Mouse (Mus musculus): ENCODE measurements around the gene Smlr1. TPM values are rescaled to one million over a fixed set of nuclear protein-coding genes. Genes with fewer than 3 reads are reported as not detected.

The Smlr1 gene
- polyA plus RNA-seq, 1 experiment from 2014 or later: not detected

DNA sequence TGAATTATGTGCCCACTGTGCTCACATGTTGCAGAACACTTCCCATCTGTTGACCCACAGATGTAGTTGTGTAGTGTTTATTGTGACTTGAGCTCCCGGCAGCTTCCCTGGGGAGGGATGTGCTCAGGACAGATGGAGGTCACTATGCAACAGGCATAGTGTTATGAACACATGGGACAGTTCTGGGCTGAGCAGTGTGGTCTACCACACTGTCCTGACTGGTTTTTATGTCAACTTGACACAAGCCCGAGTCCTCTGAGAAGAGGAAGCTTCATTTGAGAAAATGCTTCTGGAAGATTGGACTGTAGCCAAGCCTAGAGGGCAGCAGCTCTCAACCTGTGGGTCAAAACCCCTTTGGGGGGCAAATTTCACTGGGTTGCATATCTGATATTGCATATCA is 3.0 kb downstream of the Smlr1 start:
- Histone ChIP-seq H3K9ac (no peak overlapping the region), H3K4me1 (replicated peaks) (peaks cover 9% of the 10 kb centered on the region; the same call in 1 of the 2 replicates), H3K27ac (replicated peaks) (no peak overlapping the region), H3K4me2 (no peak overlapping the region), H3K9me3 (no peaks in the 10 kb centered on the region), H3K36me3 (no peaks in the 10 kb centered on the region), H3K27me3 (no peaks in the 10 kb centered on the region), H3K4me3 (no peak overlapping the region)
- ATAC-seq (ENCODE audit: low read depth): no peak
- WGBS: 78% methylated on average over 2 of the region's 2 CpGs

DNA sequence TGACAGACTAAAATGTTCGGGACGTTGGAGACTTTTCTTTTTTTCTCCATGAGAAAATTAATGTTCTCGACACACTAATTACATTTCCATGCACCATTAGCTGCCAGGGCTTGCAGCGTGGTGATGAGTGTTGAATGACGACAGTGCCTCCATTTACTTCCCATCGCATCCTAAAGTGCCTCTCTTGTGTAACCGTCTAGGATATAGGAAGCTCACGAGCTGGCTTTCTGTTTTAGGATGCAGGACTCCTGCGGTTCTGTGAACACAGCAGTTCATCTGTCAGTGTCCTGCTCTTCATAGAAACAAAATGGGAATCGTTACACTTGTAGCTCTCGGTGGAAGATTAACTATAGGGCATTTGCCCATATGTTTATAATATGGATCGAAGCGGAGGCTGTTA is 4.7 kb downstream of the Smlr1 start:
- no peaks in the 10 kb centered on the region for H3K36me3 ChIP-seq
- H3K4me3 ChIP-seq: no peak overlapping the region
- H3K27me3 ChIP-seq: no peaks in the 10 kb centered on the region
- ATAC-seq (ENCODE audit: low read depth): no peak
- H3K9ac ChIP-seq: no peak overlapping the region
- H3K4me2 ChIP-seq: no peak overlapping the region
- WGBS: 42% methylated on average over 13 of the region's 13 CpGs
- H3K9me3 ChIP-seq: no peaks in the 10 kb centered on the region
- H3K27ac ChIP-seq (replicated peaks): no peak overlapping the region
- H3K4me1 ChIP-seq (replicated peaks): peaks cover 9% of the 10 kb centered on the region; the same call in 1 of the 2 replicates

DNA sequence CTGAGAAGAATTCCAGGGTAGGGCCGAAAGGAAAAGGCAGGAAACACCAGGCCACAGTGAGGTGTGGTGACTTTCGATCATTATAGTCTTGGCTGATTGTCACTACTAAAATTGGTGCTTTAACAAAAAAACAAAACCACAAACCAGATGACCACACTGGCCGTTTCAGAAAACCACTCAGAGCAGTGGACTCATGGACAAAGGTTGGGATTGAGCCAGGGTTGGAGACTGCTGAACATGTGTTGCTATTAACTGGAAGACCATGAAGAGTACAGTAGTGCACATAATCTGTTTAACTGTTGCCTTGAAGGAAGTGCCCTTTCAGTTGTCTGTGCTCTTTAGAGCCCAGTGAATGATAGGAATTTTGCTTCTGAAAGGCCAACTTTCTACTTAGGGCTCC is 8.9 kb downstream of the Smlr1 start:
- H3K4me2 ChIP-seq: no peak overlapping the region
- 85% methylated on average over 3 of the region's 3 CpGs for WGBS

GRCm38 (mm10) chr10:25526622-25527021 is 9.4 kb downstream of the Smlr1 start:
- Histone ChIP-seq H3K4me1 (replicated peaks) (peaks cover 5% of the 10 kb centered on the region; the same call in 1 of the 2 replicates), H3K9ac (no peak overlapping the region), H3K4me2 (no peak overlapping the region), H3K4me3 (no peak overlapping the region), H3K27ac (replicated peaks) (no peak overlapping the region), H3K9me3 (no peaks in the 10 kb centered on the region), H3K36me3 (no peaks in the 10 kb centered on the region), H3K27me3 (no peaks in the 10 kb centered on the region)
- 92% methylated on average over 4 of the region's 4 CpGs for whole genome bisulfite sequencing
- no peak for ATAC-seq (ENCODE audit: low read depth)

More for the DNA sequence above, 8.9 kb downstream of the Smlr1 start:
- H3K27ac ChIP-seq (replicated peaks): no peak overlapping the region
- no peak for ATAC-seq (ENCODE audit: low read depth)
- H3K4me1 ChIP-seq (replicated peaks): peaks cover 9% of the 10 kb centered on the region; the same call in 1 of the 2 replicates
- no peak overlapping the region for H3K4me3 ChIP-seq
- H3K27me3 ChIP-seq: no peaks in the 10 kb centered on the region
- H3K36me3 ChIP-seq: no peaks in the 10 kb centered on the region
- no peaks in the 10 kb centered on the region for H3K9me3 ChIP-seq
- no peak overlapping the region for H3K9ac ChIP-seq

DNA sequence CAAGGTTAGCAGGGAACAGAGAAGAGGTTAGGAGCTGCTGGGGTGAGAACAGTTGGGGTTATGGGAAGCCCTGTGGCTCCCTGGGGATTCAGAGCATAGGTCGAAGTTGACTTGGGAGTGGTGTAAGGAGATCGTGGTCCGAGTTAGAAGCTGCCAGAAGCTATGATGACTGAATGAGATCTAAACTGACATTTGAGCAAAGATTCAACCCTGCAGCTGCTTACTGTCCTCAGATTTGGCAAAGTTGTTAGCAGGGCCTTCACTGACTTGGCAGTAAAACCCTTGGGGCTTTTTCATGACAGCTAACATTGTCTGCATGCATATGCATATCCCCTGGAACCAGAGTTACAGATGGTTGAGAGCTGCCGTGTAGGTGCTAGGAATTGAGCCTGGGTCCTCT is 9.9 kb downstream of the Smlr1 start:
- Histone ChIP-seq H3K4me1 (replicated peaks) (peaks cover under 1% of the 10 kb centered on the region; the same call in 1 of the 2 replicates), H3K27me3 (no peaks in the 10 kb centered on the region), H3K4me3 (no peak overlapping the region), H3K27ac (replicated peaks) (no peak overlapping the region), H3K9me3 (no peaks in the 10 kb centered on the region), H3K4me2 (no peak overlapping the region), H3K36me3 (no peaks in the 10 kb centered on the region), H3K9ac (no peak overlapping the region)
- no peak for ATAC-seq (ENCODE audit: low read depth)
- WGBS: 73% methylated on average over 4 of the region's 4 CpGs

- no peak for ATAC-seq (ENCODE audit: low read depth)
- H3K4me3 ChIP-seq: no peak overlapping the region
- WGBS: 87% methylated on average over 8 of the region's 8 CpGs
Measured at GRCm38 (mm10) chr10:25523727-25524126, 12.3 kb downstream of the Smlr1 start.

GRCm38 (mm10) chr10:25520428-25520827 is 15.6 kb downstream of the Smlr1 start:
- Histone ChIP-seq H3K27ac (replicated peaks) (no peak overlapping the region), H3K9ac (no peak overlapping the region), H3K4me3 (no peak overlapping the region), H3K4me1 (replicated peaks) (no peaks in the 10 kb centered on the region), H3K9me3 (no peaks in the 10 kb centered on the region), H3K36me3 (0 out of 2 replicates have a peak, but pooled peaks cover 6% of the 10 kb centered on the region), H3K27me3 (no peaks in the 10 kb centered on the region), H3K4me2 (no peak overlapping the region)
- ATAC-seq (ENCODE audit: low read depth): no peak
- 89% methylated on average over 5 of the region's 5 CpGs for WGBS

More at GRCm38 (mm10) chr10:25523727-25524126, 12.3 kb downstream of the Smlr1 start:
- Histone ChIP-seq H3K36me3 (no peaks in the 10 kb centered on the region), H3K4me2 (no peak overlapping the region), H3K27ac (replicated peaks) (no peak overlapping the region), H3K4me1 (replicated peaks) (no peaks in the 10 kb centered on the region), H3K27me3 (no peaks in the 10 kb centered on the region), H3K9me3 (no peaks in the 10 kb centered on the region), H3K9ac (no peak overlapping the region)

- H3K4me2 ChIP-seq: no peak overlapping the region
- no peaks in the 10 kb centered on the region for H3K9me3 ChIP-seq
- no peak overlapping the region for H3K9ac ChIP-seq
- H3K4me1 ChIP-seq (replicated peaks): no peaks in the 10 kb centered on the region
- 62% methylated on average over 3 of the region's 3 CpGs for WGBS
- H3K4me3 ChIP-seq: no peak overlapping the region
- no peak overlapping the region for H3K27ac ChIP-seq (replicated peaks)
- H3K36me3 ChIP-seq: 0 out of 2 replicates have a peak, but pooled peaks cover 10% of the 10 kb centered on the region
- H3K27me3 ChIP-seq: no peaks in the 10 kb centered on the region
- no peak for ATAC-seq (ENCODE audit: low read depth)
Measured at GRCm38 (mm10) chr10:25519954-25520353, 16.1 kb downstream of the Smlr1 start.

GRCm38 (mm10) chr10:25513821-25514220 is 22.2 kb downstream of the Smlr1 start:
- Histone ChIP-seq H3K4me3 (no peak overlapping the region), H3K27ac (replicated peaks) (no peak overlapping the region), H3K9me3 (no peaks in the 10 kb centered on the region), H3K4me2 (no peak overlapping the region), H3K36me3 (0 out of 2 replicates have a peak, but pooled peaks cover 10% of the 10 kb centered on the region), H3K9ac (no peak overlapping the region), H3K4me1 (replicated peaks) (no peaks in the 10 kb centered on the region), H3K27me3 (no peaks in the 10 kb centered on the region)
- WGBS: 66% methylated on average over 1 of the region's 1 CpGs
- ATAC-seq (ENCODE audit: low read depth): no peak

DNA sequence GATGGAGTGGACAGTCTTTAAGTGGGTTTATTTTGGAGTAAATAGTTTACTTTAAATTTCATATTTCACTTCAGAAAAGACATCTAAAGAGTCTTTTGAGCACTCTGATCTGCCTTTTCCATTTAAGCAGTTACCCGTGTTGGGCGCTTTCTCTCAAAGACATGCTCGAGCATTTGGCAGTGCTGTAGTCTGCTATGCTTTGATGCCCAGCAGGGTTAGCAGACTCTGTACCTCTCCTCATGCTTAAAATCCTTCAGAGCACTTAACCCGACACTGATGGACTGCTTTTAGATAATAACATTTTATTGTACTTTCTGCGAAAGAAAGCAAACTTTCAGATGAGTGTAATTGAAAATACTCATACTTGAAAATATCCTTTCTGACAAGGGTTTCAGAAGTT is 32.8 kb downstream of the Smlr1 start:
- 92% methylated on average over 5 of the region's 5 CpGs for WGBS
- Histone ChIP-seq H3K4me3 (no peak overlapping the region), H3K36me3 (0 out of 2 replicates have a peak, but pooled peaks cover 7% of the 10 kb centered on the region), H3K9ac (no peak overlapping the region), H3K9me3 (no peaks in the 10 kb centered on the region), H3K4me1 (replicated peaks) (no peaks in the 10 kb centered on the region), H3K27me3 (no peaks in the 10 kb centered on the region), H3K4me2 (no peak overlapping the region), H3K27ac (replicated peaks) (no peak overlapping the region)
- no peak for ATAC-seq (ENCODE audit: low read depth)

DNA sequence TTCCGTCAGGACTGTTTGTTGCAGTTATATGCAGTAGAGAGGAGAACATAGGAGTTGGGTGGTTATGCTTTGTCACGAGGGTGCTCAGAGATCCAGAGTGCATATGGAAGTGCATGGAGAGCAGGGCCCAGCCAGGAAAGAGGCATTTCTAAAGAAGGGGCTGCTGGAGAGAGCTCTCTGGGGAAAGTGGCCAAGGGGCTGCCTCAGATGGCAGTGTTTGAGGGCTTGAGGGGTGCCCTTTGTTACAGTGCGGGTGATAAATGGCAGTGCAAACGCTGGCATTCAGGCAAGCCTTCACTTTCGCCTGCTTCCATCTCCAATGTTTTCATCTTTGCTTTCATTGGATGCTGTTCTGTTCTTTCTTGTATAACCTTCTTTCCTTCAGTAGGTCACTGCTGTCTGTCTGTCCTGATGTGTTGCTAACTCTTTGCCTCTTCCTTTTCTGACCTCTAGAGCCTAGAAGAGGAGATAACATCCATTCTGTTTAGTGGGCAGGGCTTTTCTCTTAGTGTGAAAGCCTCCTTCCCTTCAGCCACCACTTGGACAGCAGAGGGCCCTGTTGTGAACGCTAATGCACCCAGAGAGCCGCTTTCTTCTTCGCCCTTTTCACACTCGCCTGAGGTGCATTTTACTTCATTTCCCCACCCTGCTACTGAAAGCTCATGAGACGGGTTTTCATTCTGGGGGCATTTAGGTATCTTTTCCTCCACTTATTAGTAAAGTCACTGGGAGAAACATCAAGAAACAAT is 36.6 kb downstream of the Smlr1 start:
- Histone ChIP-seq H3K27ac (replicated peaks) (no peak overlapping the region), H3K4me1 (replicated peaks) (no peaks in the 10 kb centered on the region), H3K36me3 (no peaks in the 10 kb centered on the region), H3K4me2 (no peak overlapping the region), H3K9me3 (no peaks in the 10 kb centered on the region), H3K4me3 (no peak overlapping the region), H3K27me3 (no peaks in the 10 kb centered on the region), H3K9ac (0 out of 2 replicates have a peak overlapping the region, but pooled peaks have one; percentile 31)
- WGBS: 54% methylated on average over 10 of the region's 10 CpGs
- peak; percentile 53; the same call in 1 of the 2 replicates for ATAC-seq (ENCODE audit: low read depth)

DNA sequence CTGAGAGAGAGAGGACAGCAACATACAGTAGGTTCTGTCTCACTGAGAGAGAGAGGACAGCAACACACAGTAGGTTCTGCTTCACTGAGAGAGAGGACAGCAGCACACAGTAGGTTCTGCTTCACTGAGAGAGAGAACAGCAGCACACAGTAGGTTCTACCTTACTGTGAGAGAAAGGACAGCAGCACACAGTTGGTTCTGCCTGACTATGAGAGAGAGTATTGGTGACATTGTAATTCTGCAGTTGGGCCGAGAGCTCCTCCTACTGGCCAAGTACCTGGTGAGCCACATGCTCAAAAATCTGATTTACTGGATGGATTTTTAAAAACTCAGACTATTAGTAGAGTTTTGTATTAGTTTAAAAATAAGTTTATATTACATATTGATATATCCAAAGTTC is 47.6 kb downstream of the Smlr1 start:
- Histone ChIP-seq H3K36me3 (no peaks in the 10 kb centered on the region), H3K4me1 (replicated peaks) (no peaks in the 10 kb centered on the region), H3K27me3 (no peaks in the 10 kb centered on the region), H3K9me3 (no peaks in the 10 kb centered on the region), H3K4me2 (no peak overlapping the region), H3K9ac (no peak overlapping the region), H3K4me3 (no peak overlapping the region), H3K27ac (replicated peaks) (no peak overlapping the region)
- 19% methylated on average over 1 of the region's 1 CpGs for WGBS
- peak; percentile 69; the same call in 1 of the 2 replicates for ATAC-seq (ENCODE audit: low read depth)

- H3K4me2 ChIP-seq: no peak overlapping the region
- H3K9ac ChIP-seq: no peak overlapping the region
- 56% methylated on average over 5 of the region's 5 CpGs for WGBS
- no peak overlapping the region for H3K27ac ChIP-seq (replicated peaks)
- ATAC-seq (ENCODE audit: low read depth): no peak
- no peaks in the 10 kb centered on the region for H3K27me3 ChIP-seq
- H3K4me3 ChIP-seq: no peak overlapping the region
- no peaks in the 10 kb centered on the region for H3K9me3 ChIP-seq
- H3K36me3 ChIP-seq: no peaks in the 10 kb centered on the region
- H3K4me1 ChIP-seq (replicated peaks): no peaks in the 10 kb centered on the region
Measured at GRCm38 (mm10) chr10:25482791-25483190, 53.3 kb downstream of the Smlr1 start.
